Mouse (Mus musculus) heart, adult 2 months (tissue): ENCODE results near the gene Hic1. TPM values are rescaled to one million over a fixed set of nuclear protein-coding genes. Genes with fewer than 3 reads are reported as not detected.
A peak's percentile ranks its signal among the peaks of the same experiment; 100 is the strongest.

ENCODE experiments used
- DNase-seq, 2 experiments: peaks; one replicate each; pipeline ENCODE4 v3.0.0; 2021
- H3K27ac ChIP-seq: fragments of 200-600 bp; 2 replicates; pipeline ENCODE4 v1.8.1; 2022
- H3K27me3 ChIP-seq: fragments of 200-500 bp; 2 replicates; pipeline ENCODE4 v1.6.1; 2012; ENCODE audit warnings: mild to moderate bottlenecking, low read length, inconsistent platforms, mixed read lengths; ENCODE audit not compliant: control insufficient read depth, insufficient read depth
- H3K36me3 ChIP-seq: fragments of 200-500 bp; 2 replicates; pipeline ENCODE4 v1.6.1; 2012; ENCODE audit warnings: low read length, inconsistent platforms; ENCODE audit not compliant: control insufficient read depth, insufficient read depth
- H3K4me1 ChIP-seq: fragments of 200-500 bp; 2 replicates; pipeline ENCODE4 v1.6.1; 2011; ENCODE audit warnings: low read length; ENCODE audit not compliant: control insufficient read depth, insufficient read depth
- H3K4me3 ChIP-seq: fragments of 200-600 bp; 2 replicates; pipeline ENCODE4 v1.8.1; 2022
- H3K79me2 ChIP-seq: fragments of 200-500 bp; replicated peaks from 2 replicates; pipeline ENCODE4 v1.6.1; 2012; ENCODE audit warnings: mild to moderate bottlenecking, inconsistent platforms, low read length, moderate library complexity, mixed read lengths; ENCODE audit not compliant: control insufficient read depth, insufficient read depth
- H3K9ac ChIP-seq: fragments of 200-500 bp; 2 replicates; pipeline ENCODE4 v1.6.1; 2012; ENCODE audit warnings: low read depth, mild to moderate bottlenecking, control low read depth, inconsistent platforms, low read length, mixed read lengths
- CTCF ChIP-seq: fragments of 200-600 bp; IDR thresholded peaks from 2 replicates; pipeline ENCODE4 v1.8.1; 2022; ENCODE audit warnings: antibody characterized with exemption, mild to moderate bottlenecking, moderate library complexity
- EP300 ChIP-seq: fragments of 200-500 bp; IDR thresholded peaks from 2 replicates; pipeline ENCODE4 v1.6.1; 2011; ENCODE audit warnings: low read depth, low read length, control low read depth; ENCODE audit not compliant: insufficient read depth
- POLR2A ChIP-seq: fragments of 200-500 bp; IDR thresholded peaks from 2 replicates; pipeline ENCODE4 v1.6.1; 2011; ENCODE audit warnings: mild to moderate bottlenecking, low read depth, low read length, control low read depth; ENCODE audit not compliant: insufficient read depth
- WGBS: fragments of 180-500 bp; shearing (Covaris S2); methylation state at CpG from one replicate; pipeline ENCODE4 v1.1.7; 2018; 5-methylcytosine and 5-hydroxymethylcytosine counted together
- intact Hi-C: fragments of 180-260 bp; cut with DNase I; formaldehyde crosslinking; loops from one replicate; pipeline ENCODE4 v1.15.1; 2025
- long read RNA-seq: library from polyadenylated mRNA; stranded (forward); transcript quantifications from one replicate; pipeline ENCODE4 v2.0.0, GENCODE M21; 2021
- polyA plus RNA-seq: library from polyadenylated mRNA; depleted of rRNA; stranded (reverse); fragments of >200 nt; gene quantifications from 2 replicates; pipeline ENCODE4 v1.2.3, GENCODE M21; 2012; rRNA removed
- total RNA-seq, 2 experiments: library from RNA; stranded (reverse); gene quantifications; 2 replicates each; pipeline ENCODE4 v1.2.3; 2021

Hic1 gene
- total RNA-seq (10 to 100 TPM; 12.6 to 13.6 TPM), polyA plus RNA-seq (15.5 and 19.6 TPM in 2 replicates)
- long read RNA-seq, partial matches to known transcripts: 0 of 4 reads
- long read RNA-seq, other reads (novel, unspliced or antisense): 3 of 4 reads

DNA sequence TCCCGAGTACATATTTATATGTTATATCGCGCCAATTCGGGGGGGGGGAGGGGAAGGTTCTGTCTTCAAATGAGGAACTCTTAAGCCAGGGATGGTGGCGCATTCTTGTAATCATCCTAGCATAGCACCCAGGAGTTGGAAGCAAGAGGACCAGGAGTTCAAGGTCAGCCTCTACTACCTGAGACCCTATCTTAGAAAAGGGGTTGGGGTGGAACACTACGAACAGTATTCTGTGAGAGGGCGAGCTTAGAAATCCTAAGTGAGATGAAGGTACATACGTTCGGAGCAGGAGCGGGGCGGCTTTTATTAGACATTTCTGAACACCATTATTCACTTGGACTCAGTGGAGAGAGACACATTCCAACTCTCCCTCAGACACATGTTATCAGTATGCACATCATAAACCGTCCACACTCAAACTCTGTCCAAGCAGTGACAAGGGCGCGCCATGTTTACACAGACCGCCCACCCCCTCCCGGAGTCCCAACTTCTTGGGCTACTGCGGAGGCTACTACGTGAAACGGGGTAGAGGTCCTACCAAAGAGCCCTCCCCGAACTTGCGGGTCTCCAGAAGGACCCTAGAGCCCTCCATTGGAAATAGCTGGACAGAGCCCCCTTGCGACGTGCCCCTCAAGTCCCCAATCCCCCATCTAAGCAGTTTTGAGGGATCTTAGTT lies at the start of gene Hic1:
TSS of gene Hic1 (minus strand) at position 115 of the 676 bp plus-strand sequence.
- Histone ChIP-seq H3K4me3 (peak within 1 kb of the TSS; percentile 65), H3K27ac (peak within 1 kb of the TSS; percentile 96), H3K27me3 (no peaks in the 10 kb centered on the region), H3K4me1 (peaks cover 12% of the 10 kb centered on the region), H3K79me2 (no peaks in the 10 kb centered on the region; the same call in 1 of the 2 replicates), H3K36me3 (peaks cover 1% of the 10 kb centered on the region), H3K9ac (peak within 1 kb of the TSS; percentile 85)
- TF ChIP-seq POLR2A: no peak
- TF ChIP-seq EP300: no peak
- no peak for TF ChIP-seq CTCF
- 6% methylated on average over 23 of the region's 23 CpGs for WGBS
- peak in 1 of 2 experiments; percentile 59 for DNase-seq
- intact Hi-C loops: loop anchor here (1.0 to 10.0 kb wide), 4 partner anchors 31 to 335 kb away; partner anchors contain the start of gene Mnt

DNA sequence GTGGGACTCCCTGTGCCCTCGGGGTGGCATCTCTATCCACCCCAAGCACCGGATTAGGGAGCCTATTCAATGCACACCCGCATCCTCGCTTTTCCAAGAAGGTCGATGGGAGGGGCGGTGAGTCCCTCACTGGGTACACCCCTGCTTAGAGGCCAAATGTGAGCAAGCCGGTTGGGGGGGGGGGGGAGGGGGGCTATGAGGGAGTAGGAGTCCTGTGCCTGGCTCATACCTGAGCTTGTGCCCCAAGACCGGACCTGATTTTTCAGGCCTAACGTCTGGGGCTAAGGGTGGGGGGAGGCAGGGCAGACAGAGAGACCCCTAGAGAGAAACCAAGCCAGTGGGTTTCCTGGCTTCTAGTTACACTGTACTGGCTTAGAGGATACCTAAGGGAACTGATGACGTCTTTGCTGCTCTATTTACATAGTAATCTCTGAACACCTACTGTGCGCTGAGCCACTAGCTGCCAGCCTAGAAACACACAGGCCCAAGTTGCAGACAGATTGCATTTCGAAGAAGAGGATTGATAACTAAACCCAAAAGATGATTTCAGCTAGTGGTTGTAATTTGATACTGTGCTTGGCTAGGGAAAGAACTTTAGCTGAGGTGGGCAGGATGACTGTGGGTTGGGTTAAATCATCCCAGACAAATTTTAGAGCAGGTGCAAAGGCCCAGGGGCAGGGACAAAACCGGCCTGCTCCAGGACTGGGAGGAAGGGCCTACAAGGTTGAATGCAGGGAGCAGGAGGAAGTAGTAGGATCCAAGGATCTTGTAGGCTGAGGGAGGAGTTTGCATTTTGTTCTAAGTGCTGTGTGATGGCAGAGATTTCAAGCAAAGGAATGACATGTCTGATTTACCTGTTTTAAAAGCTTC lies 45.0 kb upstream of the Hic1 start:
- Histone ChIP-seq H3K4me3 (peak overlapping the region; percentile 37; the same call in 1 of the 2 replicates), H3K4me1 (peaks cover 5% of the 10 kb centered on the region)

DNA sequence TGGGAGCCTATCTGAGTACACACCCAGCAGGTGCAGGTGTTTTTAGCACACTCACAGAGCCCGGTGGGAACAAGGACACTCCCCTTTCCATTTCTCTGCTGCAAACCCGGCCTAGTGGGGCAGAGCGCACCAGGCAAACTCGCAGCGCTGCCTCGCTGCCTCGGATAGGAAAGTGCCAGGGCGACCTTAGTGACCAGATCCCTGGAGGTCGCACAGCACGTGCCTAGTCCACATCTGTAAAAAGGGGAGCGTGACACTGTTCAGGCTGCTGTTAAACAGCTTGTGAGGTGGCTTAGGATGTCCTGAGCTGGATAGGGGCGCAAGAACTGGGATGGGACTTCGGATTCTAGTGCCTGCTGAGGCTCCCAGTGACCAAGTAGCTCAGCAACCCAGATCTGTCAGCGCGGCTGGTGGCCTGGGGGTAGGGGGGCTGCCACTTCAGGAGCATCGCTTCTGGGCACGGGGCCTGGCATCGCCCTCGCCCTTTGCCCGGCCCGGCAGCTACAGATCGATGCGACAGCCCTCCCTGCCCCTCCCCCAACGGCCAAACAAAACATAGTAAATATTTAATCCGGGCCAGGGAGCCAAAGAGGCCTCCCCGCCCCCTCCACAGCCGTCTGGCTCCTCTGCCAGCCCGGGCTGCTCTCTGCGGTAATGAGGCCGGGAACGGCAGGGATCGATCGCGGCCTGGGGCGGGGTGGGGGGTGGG lies 44.2 kb upstream of the Hic1 start:
- Histone ChIP-seq H3K9ac (peak overlapping the region; percentile 52), H3K36me3 (no peaks in the 10 kb centered on the region), H3K79me2 (no peaks in the 10 kb centered on the region), H3K27ac (peak overlapping the region; percentile 77), H3K27me3 (no peaks in the 10 kb centered on the region), H3K4me1 (peaks cover 5% of the 10 kb centered on the region), H3K4me3 (peak overlapping the region; percentile 37; the same call in 1 of the 2 replicates)
- WGBS: 22% methylated on average over 35 of the region's 35 CpGs
- peak; percentile 40 to 53 for DNase-seq
- intact Hi-C loops: no loop called here
- no peak for TF ChIP-seq POLR2A
- TF ChIP-seq EP300: no peak
- TF ChIP-seq CTCF: no peak

More for the DNA sequence above, 45.0 kb upstream of the Hic1 start:
- no peak for DNase-seq
- Histone ChIP-seq H3K36me3 (no peaks in the 10 kb centered on the region), H3K9ac (no peak overlapping the region; the same call in 1 of the 2 replicates), H3K27me3 (no peaks in the 10 kb centered on the region), H3K79me2 (no peaks in the 10 kb centered on the region), H3K27ac (peak overlapping the region; percentile 77; the same call in 1 of the 2 replicates)
- 39% methylated on average over 13 of the region's 13 CpGs for WGBS
- intact Hi-C loops: no loop called here
- TF ChIP-seq POLR2A (no peak), CTCF (no peak), EP300 (no peak)

DNA sequence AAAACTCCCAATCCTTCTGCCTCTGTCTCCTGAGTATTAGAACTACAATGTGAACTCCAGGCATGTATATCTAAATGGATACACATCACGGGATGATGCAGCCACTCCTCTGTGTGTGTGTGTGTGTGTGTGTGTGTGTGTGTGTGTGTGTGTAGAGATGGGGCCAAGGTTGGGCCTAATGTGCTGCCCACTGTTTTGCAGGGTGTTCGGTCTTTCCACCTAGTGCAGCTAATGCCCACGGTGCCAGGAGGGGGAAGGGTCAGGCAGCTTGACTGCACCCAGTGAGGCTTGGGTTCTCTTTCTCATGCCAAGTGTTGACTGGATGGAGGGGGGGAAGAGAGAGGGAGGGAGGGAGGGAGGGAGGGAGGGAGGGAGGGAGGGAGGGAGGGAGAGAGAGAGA lies 43.6 kb upstream of the Hic1 start:
- H3K27me3 ChIP-seq: no peaks in the 10 kb centered on the region
- intact Hi-C loops: no loop called here
- H3K4me3 ChIP-seq: no peak overlapping the region
- no peak for TF ChIP-seq CTCF
- TF ChIP-seq EP300: no peak
- TF ChIP-seq POLR2A: no peak
- peak overlapping the region; percentile 69 for H3K27ac ChIP-seq
- H3K4me1 ChIP-seq: peaks cover 5% of the 10 kb centered on the region
- no peaks in the 10 kb centered on the region for H3K79me2 ChIP-seq
- 44% methylated on average over 3 of the region's 3 CpGs for WGBS
- peak in 1 of 2 experiments; percentile 23 for DNase-seq
- H3K9ac ChIP-seq: no peak overlapping the region
- H3K36me3 ChIP-seq: no peaks in the 10 kb centered on the region

DNA sequence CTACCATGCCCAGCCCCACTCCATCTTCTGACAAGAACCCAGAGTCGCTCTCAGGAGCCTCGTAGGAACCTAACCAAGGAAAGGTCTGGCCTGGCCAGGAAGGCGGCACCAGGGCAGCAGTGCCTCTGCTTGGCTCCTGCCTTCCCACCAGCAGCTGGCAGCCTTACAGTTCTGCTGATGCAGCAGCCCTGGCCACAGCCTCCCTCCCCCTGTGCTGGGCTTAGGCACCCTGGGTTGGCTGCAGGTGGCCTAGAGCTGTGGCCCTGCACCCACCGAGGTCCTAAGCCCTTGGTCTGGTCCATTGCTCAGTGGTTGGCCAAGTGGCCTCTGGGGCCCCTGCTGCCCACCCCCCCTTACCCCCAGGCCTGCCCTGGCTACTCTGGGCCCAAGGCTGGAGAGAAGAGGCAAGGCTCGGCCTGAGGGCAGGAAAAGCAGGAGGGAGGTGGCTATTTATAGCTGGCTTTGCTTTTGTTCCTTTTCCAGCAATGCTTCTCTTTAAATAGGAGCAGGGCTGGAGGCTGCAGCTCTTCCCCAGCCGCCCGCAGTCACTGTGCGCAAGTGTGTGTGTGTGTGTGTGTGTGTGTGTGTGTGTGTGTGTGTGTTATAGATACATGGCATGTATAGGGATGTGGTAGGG lies 42.8 kb upstream of the Hic1 start:
- Histone ChIP-seq H3K79me2 (no peaks in the 10 kb centered on the region), H3K4me3 (no peak overlapping the region), H3K27ac (peak overlapping the region; percentile 91), H3K27me3 (no peaks in the 10 kb centered on the region), H3K9ac (peak overlapping the region; percentile 59; the same call in 1 of the 2 replicates), H3K36me3 (no peaks in the 10 kb centered on the region), H3K4me1 (peaks cover 5% of the 10 kb centered on the region)
- intact Hi-C loops: no loop called here
- 33% methylated on average over 8 of the region's 8 CpGs for WGBS
- DNase-seq: peak; percentile 52 to 76
- TF ChIP-seq POLR2A (peak; percentile 29; the same call in 1 of the 2 replicates), CTCF (no peak)
